Mouse (Mus musculus): ENCODE measurements around the gene Specc1.

Specc1 gene

GRCm38 (mm10) chr11:61970901-61971300, 14.3 kb downstream of the Specc1 start:
- no peak for DNase-seq

GRCm38 (mm10) chr11:61971441-61972221, 15.1 kb downstream of the Specc1 start:
- DNase-seq, result no peak

GRCm38 (mm10) chr11:61974106-61974707, 17.6 kb downstream of the Specc1 start:
- DNase-seq, result no peak

GRCm38 (mm10) chr11:61975783-61976182, 19.2 kb downstream of the Specc1 start:
- no peak for DNase-seq

GRCm38 (mm10) chr11:61981285-61981684, 24.7 kb downstream of the Specc1 start:
- DNase-seq, result no peak

GRCm38 (mm10) chr11:61982828-61983227, 26.3 kb downstream of the Specc1 start:
- DNase-seq, result no peak

GRCm38 (mm10) chr11:61986939-61987338, 30.4 kb downstream of the Specc1 start:
- DNase-seq, result no peak

GRCm38 (mm10) chr11:61989647-61990046, 33.1 kb downstream of the Specc1 start:
- peak; percentile 73 for DNase-seq

- no peak for DNase-seq
Observed at GRCm38 (mm10) chr11:61991576-61991975, 35.0 kb downstream of the Specc1 start.

GRCm38 (mm10) chr11:61992671-61993285, 36.2 kb downstream of the Specc1 start:
- no peak for DNase-seq

GRCm38 (mm10) chr11:61999501-61999900, 42.9 kb downstream of the Specc1 start:
- DNase-seq, result no peak

- DNase-seq, result no peak
Observed at GRCm38 (mm10) chr11:62000099-62000498, 43.5 kb downstream of the Specc1 start.

GRCm38 (mm10) chr11:62001977-62002376, 45.4 kb downstream of the Specc1 start:
- no peak for DNase-seq

- peak; percentile 49 for DNase-seq
Observed at GRCm38 (mm10) chr11:62004881-62005240, 48.3 kb downstream of the Specc1 start.

GRCm38 (mm10) chr11:62005241-62005910, 48.8 kb downstream of the Specc1 start:
- DNase-seq, result peak; percentile 62

GRCm38 (mm10) chr11:62005911-62006260, 49.3 kb downstream of the Specc1 start:
- no peak for DNase-seq

- DNase-seq, result no peak
Observed at GRCm38 (mm10) chr11:62006680-62007079, 50.1 kb downstream of the Specc1 start.

- DNase-seq, result no peak
Observed at GRCm38 (mm10) chr11:62007984-62008383, 51.4 kb downstream of the Specc1 start.

- peak; percentile 34 for DNase-seq
Observed at GRCm38 (mm10) chr11:62010625-62011231, 54.2 kb downstream of the Specc1 start.

GRCm38 (mm10) chr11:62012039-62012438, 55.5 kb downstream of the Specc1 start:
- no peak for DNase-seq

- DNase-seq, result peak; percentile 21
Observed at GRCm38 (mm10) chr11:62013449-62013848, 56.9 kb downstream of the Specc1 start.

GRCm38 (mm10) chr11:62015071-62015654, 58.6 kb downstream of the Specc1 start:
- no peak for DNase-seq

- no peak for DNase-seq
Observed at GRCm38 (mm10) chr11:62016985-62017384, 60.4 kb downstream of the Specc1 start.
